Mouse (Mus musculus): ENCODE results near the gene Mrpl41. TPM values are rescaled to one million over a fixed set of nuclear protein-coding genes. Genes with fewer than 3 reads are reported as not detected.

The Mrpl41 gene
- polyA plus RNA-seq, 1 experiment from 2014 or later = 140 TPM

DNA sequence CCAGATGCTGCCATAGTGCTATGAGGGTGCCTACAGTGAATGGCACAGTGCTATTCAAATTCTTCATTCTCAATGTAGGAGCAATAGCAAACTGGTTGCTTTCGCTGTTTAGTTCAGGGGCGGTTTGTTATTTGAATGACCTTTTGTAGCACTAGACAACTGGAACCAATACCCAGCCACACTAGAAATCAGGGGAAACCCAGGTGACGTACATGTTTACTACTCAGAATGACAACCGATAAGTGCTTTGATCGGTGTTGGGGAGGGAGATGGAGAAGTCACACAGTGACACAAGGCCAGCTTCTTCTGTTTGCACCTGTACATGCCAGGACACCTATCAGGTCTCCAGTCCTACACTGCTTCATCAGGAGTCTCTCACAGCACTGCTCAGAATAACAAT, 45.3 kb downstream of the Mrpl41 start:
- Histone ChIP-seq H3K27me3 (peaks cover 13% of the 10 kb centered on the region), H3K36me3 (no peaks in the 10 kb centered on the region), H3K4me2 (replicated peaks) (no peak overlapping the region), H3K4me3 (no peak overlapping the region), H3K9ac (replicated peaks) (no peak overlapping the region), H3K27ac (replicated peaks) (no peak overlapping the region), H3K4me1 (peaks cover 5% of the 10 kb centered on the region), H3K9me3 (no peaks in the 10 kb centered on the region)
- WGBS = 92% methylated on average over 5 of the region's 5 CpGs
- ATAC-seq (ENCODE audit: low FRiP score, low read depth) = no peak

- peaks cover under 1% of the 10 kb centered on the region; the same call in 1 of the 2 replicates for H3K4me1 ChIP-seq
- WGBS = 63% methylated on average over 2 of the region's 2 CpGs
- H3K9ac ChIP-seq (replicated peaks) = no peak overlapping the region
- peaks cover 8% of the 10 kb centered on the region for H3K27me3 ChIP-seq
- H3K4me2 ChIP-seq (replicated peaks) = no peak overlapping the region
- H3K36me3 ChIP-seq = no peaks in the 10 kb centered on the region
- no peak overlapping the region for H3K4me3 ChIP-seq
- no peak overlapping the region for H3K27ac ChIP-seq (replicated peaks)
- no peak for ATAC-seq (ENCODE audit: low FRiP score, low read depth)
- H3K9me3 ChIP-seq = no peaks in the 10 kb centered on the region
These were observed 45.8 kb downstream of the Mrpl41 start for GRCm38 (mm10) chr2:24929119-24929518.

DNA sequence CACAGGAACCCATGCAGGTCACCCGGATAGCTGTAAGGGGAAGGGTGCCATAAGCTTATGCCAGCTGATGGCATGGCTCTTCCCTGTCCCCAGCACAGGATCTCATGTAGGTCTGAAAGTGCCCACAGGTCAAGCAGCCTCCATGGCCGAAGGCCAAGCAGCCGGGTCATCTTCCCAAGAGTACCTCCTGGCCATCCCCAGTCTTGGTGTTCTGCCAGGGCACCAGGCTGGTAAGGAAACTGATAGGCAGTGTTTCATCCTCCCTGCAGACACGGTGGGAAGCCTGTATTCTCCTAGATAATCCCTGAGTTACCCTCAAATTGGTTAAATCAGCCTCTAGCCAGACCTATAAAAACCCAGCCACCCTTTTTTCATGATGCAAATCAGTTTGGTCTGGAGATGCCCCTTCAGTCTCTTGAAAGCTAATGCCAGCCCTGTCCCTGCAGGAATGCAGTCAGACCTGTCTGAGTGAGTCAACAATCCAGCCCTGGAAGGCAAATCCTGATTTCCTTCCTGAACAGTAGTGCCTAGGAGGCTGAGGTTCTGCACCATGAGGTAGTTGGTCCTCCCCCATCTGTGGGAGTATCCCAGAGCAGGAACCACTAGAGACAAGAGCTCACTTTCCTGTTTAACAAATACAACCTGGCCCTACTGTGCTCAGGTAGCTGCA, 47.0 kb downstream of the Mrpl41 start:
- Histone ChIP-seq H3K4me2 (replicated peaks) (no peak overlapping the region), H3K36me3 (no peaks in the 10 kb centered on the region), H3K27ac (replicated peaks) (no peak overlapping the region), H3K4me3 (no peak overlapping the region), H3K4me1 (no peaks in the 10 kb centered on the region), H3K9me3 (no peaks in the 10 kb centered on the region), H3K9ac (replicated peaks) (no peak overlapping the region), H3K27me3 (no peaks in the 10 kb centered on the region)
- ATAC-seq (ENCODE audit: low FRiP score, low read depth) = no peak
- WGBS = 66% methylated on average over 4 of the region's 4 CpGs

GRCm38 (mm10) chr2:24926965-24927358, 47.9 kb downstream of the Mrpl41 start:
- Histone ChIP-seq H3K36me3 (no peaks in the 10 kb centered on the region), H3K27me3 (no peaks in the 10 kb centered on the region), H3K9ac (replicated peaks) (no peak overlapping the region), H3K4me1 (no peaks in the 10 kb centered on the region), H3K4me2 (replicated peaks) (no peak overlapping the region), H3K4me3 (no peak overlapping the region), H3K9me3 (no peaks in the 10 kb centered on the region), H3K27ac (replicated peaks) (no peak overlapping the region)
- no peak for ATAC-seq (ENCODE audit: low FRiP score, low read depth)
- WGBS = 80% methylated on average over 7 of the region's 7 CpGs

- Histone ChIP-seq H3K4me1 (no peaks in the 10 kb centered on the region), H3K9ac (replicated peaks) (no peak overlapping the region), H3K4me2 (replicated peaks) (no peak overlapping the region), H3K4me3 (no peak overlapping the region), H3K9me3 (no peaks in the 10 kb centered on the region), H3K36me3 (no peaks in the 10 kb centered on the region), H3K27me3 (no peaks in the 10 kb centered on the region), H3K27ac (replicated peaks) (no peak overlapping the region)
- no peak for ATAC-seq (ENCODE audit: low FRiP score, low read depth)
- WGBS = 90% methylated on average over 9 of the region's 9 CpGs
These were observed 48.4 kb downstream of the Mrpl41 start for GRCm38 (mm10) chr2:24926345-24926964.

GRCm38 (mm10) chr2:24925284-24925683, 49.6 kb downstream of the Mrpl41 start:
- no peak overlapping the region for H3K4me2 ChIP-seq (replicated peaks)
- H3K4me1 ChIP-seq = no peaks in the 10 kb centered on the region
- no peak overlapping the region for H3K9ac ChIP-seq (replicated peaks)
- H3K27ac ChIP-seq (replicated peaks) = no peak overlapping the region
- WGBS = 87% methylated on average over 8 of the region's 8 CpGs
- ATAC-seq (ENCODE audit: low FRiP score, low read depth) = no peak
- H3K27me3 ChIP-seq = no peaks in the 10 kb centered on the region
- H3K4me3 ChIP-seq = no peak overlapping the region
- no peaks in the 10 kb centered on the region for H3K9me3 ChIP-seq
- H3K36me3 ChIP-seq = no peaks in the 10 kb centered on the region

Small RNAs within 50 kb of the gene (microRNA-seq; reads per million reads assigned to microRNA genes)
- not detected for gene Gm22875

Other genes starting within 250 kb of the Mrpl41 start
- gene Cacna1b, start 211.9 kb downstream of the Mrpl41 start, polyA plus RNA-seq (2016; fragmentation: Nextera tagmentation; extraction: Ambion mirVana) = 3.3 and 7.0 TPM in 2 replicates
- 136 and 141 TPM in 2 replicates for gene Ehmt1, start 55.5 kb downstream of the Mrpl41 start, polyA plus RNA-seq (2016; fragmentation: Nextera tagmentation; extraction: Ambion mirVana)
- gene Arrdc1, start 39.8 kb downstream of the Mrpl41 start, polyA plus RNA-seq (2016; fragmentation: Nextera tagmentation; extraction: Ambion mirVana) = 14.0 and 17.0 TPM in 2 replicates
- 19.8 and 24.7 TPM in 2 replicates for gene Zmynd19, start 25.3 kb downstream of the Mrpl41 start, polyA plus RNA-seq (2016; fragmentation: Nextera tagmentation; extraction: Ambion mirVana)
- 29.4 and 35.7 TPM in 2 replicates for gene Dph7, start 12.7 kb downstream of the Mrpl41 start, polyA plus RNA-seq (2016; fragmentation: Nextera tagmentation; extraction: Ambion mirVana)
- gene Pnpla7, start 935 bp upstream of the Mrpl41 start, polyA plus RNA-seq (2016; fragmentation: Nextera tagmentation; extraction: Ambion mirVana) = 3.6 and 5.5 TPM in 2 replicates
- gene Nsmf, start 79.3 kb upstream of the Mrpl41 start, polyA plus RNA-seq (2016; fragmentation: Nextera tagmentation; extraction: Ambion mirVana) = 102 and 104 TPM in 2 replicates
- not detected in 2 replicates for gene Entpd8, start 105.2 kb upstream of the Mrpl41 start, polyA plus RNA-seq (2016; fragmentation: Nextera tagmentation; extraction: Ambion mirVana)
- gene Noxa1, start 120.1 kb upstream of the Mrpl41 start, polyA plus RNA-seq (2016; fragmentation: Nextera tagmentation; extraction: Ambion mirVana) = not detected in 2 replicates
- 91.2 and 92.1 TPM in 2 replicates for gene Nrarp, start 205.7 kb upstream of the Mrpl41 start, polyA plus RNA-seq (2016; fragmentation: Nextera tagmentation; extraction: Ambion mirVana)
- 1.4 and 1.6 TPM in 2 replicates for gene Tor4a, start 221.8 kb upstream of the Mrpl41 start, polyA plus RNA-seq (2016; fragmentation: Nextera tagmentation; extraction: Ambion mirVana)
- 118 and 123 TPM in 2 replicates for gene Nelfb, start 236.4 kb upstream of the Mrpl41 start, polyA plus RNA-seq (2016; fragmentation: Nextera tagmentation; extraction: Ambion mirVana)
- gene Stpg3, start 239.5 kb upstream of the Mrpl41 start, polyA plus RNA-seq (2016; fragmentation: Nextera tagmentation; extraction: Ambion mirVana) = not detected in 2 replicates
- 0.21 and 1.6 TPM in 2 replicates for gene Fam166a, start 243.6 kb upstream of the Mrpl41 start, polyA plus RNA-seq (2016; fragmentation: Nextera tagmentation; extraction: Ambion mirVana)
- 460 and 476 TPM in 2 replicates for gene Tubb4b, start 249.6 kb upstream of the Mrpl41 start, polyA plus RNA-seq (2016; fragmentation: Nextera tagmentation; extraction: Ambion mirVana)

All from midbrain, embryonic 12.5 days (tissue).